Mouse (Mus musculus): Measurements from ENCODE around the gene Mtch2. TPM values are rescaled to one million over a fixed set of nuclear protein-coding genes. Genes with fewer than 3 reads are reported as not detected.
"Not testable (repeated sequence)": the region's sequence is repeated elsewhere in the genome, so short reads cannot be mapped to it uniquely, and the experiment has no call there.

Gene Mtch2
- total and polyA plus RNA-seq, 2 experiments from 2014 or later: 106 to 222 TPM

GRCm38 (mm10) chr2:90822978-90823377, 24.0 kb upstream of the Mtch2 start:
- TF ChIP-seq CTCF (IDR thresholded peaks at IDR 0.05; ENCODE audit: low read depth): no peak
- Histone ChIP-seq H3K9ac (no peak overlapping the region), H3K27ac (ENCODE audit: low read depth, low read length) (no peak overlapping the region), H3K27me3 (ENCODE audit: insufficient read depth, low read length) (no peaks in the 10 kb centered on the region), H3K4me3 (ENCODE audit: low read depth, low read length) (no peak overlapping the region), H3K4me1 (ENCODE audit: insufficient read depth) (no peaks in the 10 kb centered on the region), H3K9me3 (ENCODE audit: low read length) (no peaks in the 10 kb centered on the region), H3K36me3 (ENCODE audit: insufficient read depth) (no peaks in the 10 kb centered on the region), H3K4me2 (ENCODE audit: low read depth) (no peak overlapping the region)
- ATAC-seq: no peak
- 83% methylated on average over 2 of the region's 2 CpGs for WGBS
- DNase-seq: no peak

- TF ChIP-seq CTCF (IDR thresholded peaks at IDR 0.05; ENCODE audit: low read depth): no peak
- Histone ChIP-seq H3K4me3 (ENCODE audit: low read depth, low read length) (no peak overlapping the region), H3K9ac (no peak overlapping the region), H3K36me3 (ENCODE audit: insufficient read depth) (no peaks in the 10 kb centered on the region), H3K4me2 (ENCODE audit: low read depth) (no peak overlapping the region), H3K27me3 (ENCODE audit: insufficient read depth, low read length) (no peaks in the 10 kb centered on the region), H3K9me3 (ENCODE audit: low read length) (no peaks in the 10 kb centered on the region), H3K27ac (ENCODE audit: low read depth, low read length) (no peak overlapping the region), H3K4me1 (ENCODE audit: insufficient read depth) (no peaks in the 10 kb centered on the region)
- peak; percentile 85 for ATAC-seq
- peak; percentile 37 for DNase-seq
- 62% methylated on average over 6 of the region's 6 CpGs for WGBS
Measured at GRCm38 (mm10) chr2:90823781-90824180, 23.2 kb upstream of the Mtch2 start.

- 90% methylated on average over 10 of the region's 10 CpGs for WGBS
- not testable (repeated sequence) for H3K27ac ChIP-seq (ENCODE audit: low read depth, low read length); H3K4me3 ChIP-seq (ENCODE audit: low read depth, low read length); H3K4me2 ChIP-seq (ENCODE audit: low read depth); ATAC-seq; H3K9ac ChIP-seq; H3K36me3 ChIP-seq (ENCODE audit: insufficient read depth); H3K27me3 ChIP-seq (ENCODE audit: insufficient read depth, low read length); H3K9me3 ChIP-seq (ENCODE audit: low read length); H3K4me1 ChIP-seq (ENCODE audit: insufficient read depth); DNase-seq
Measured at GRCm38 (mm10) chr2:90824528-90824927, 22.4 kb upstream of the Mtch2 start.

GRCm38 (mm10) chr2:90825515-90826172, 21.3 kb upstream of the Mtch2 start:
- Histone ChIP-seq H3K4me2 (ENCODE audit: low read depth) (no peak overlapping the region), H3K9me3 (ENCODE audit: low read length) (no peaks in the 10 kb centered on the region), H3K27me3 (ENCODE audit: insufficient read depth, low read length) (no peaks in the 10 kb centered on the region), H3K9ac (no peak overlapping the region), H3K4me1 (ENCODE audit: insufficient read depth) (no peaks in the 10 kb centered on the region), H3K36me3 (ENCODE audit: insufficient read depth) (no peaks in the 10 kb centered on the region), H3K27ac (ENCODE audit: low read depth, low read length) (no peak overlapping the region), H3K4me3 (ENCODE audit: low read depth, low read length) (no peak overlapping the region)
- TF ChIP-seq CTCF (IDR thresholded peaks at IDR 0.05; ENCODE audit: low read depth): no peak
- 81% methylated on average over 11 of the region's 11 CpGs for WGBS
- no peak for ATAC-seq
- DNase-seq: no peak

GRCm38 (mm10) chr2:90828739-90829138, 18.2 kb upstream of the Mtch2 start:
- no peaks in the 10 kb centered on the region for H3K27me3 ChIP-seq (ENCODE audit: insufficient read depth, low read length)
- no peaks in the 10 kb centered on the region for H3K9me3 ChIP-seq (ENCODE audit: low read length)
- DNase-seq (no peak), ATAC-seq (no peak)
- no peak for TF ChIP-seq CTCF (IDR thresholded peaks at IDR 0.05; ENCODE audit: low read depth)
- no peak overlapping the region for H3K4me2 ChIP-seq (ENCODE audit: low read depth)
- no peak overlapping the region for H3K27ac ChIP-seq (ENCODE audit: low read depth, low read length)
- H3K4me1 ChIP-seq (ENCODE audit: insufficient read depth): no peaks in the 10 kb centered on the region
- H3K36me3 ChIP-seq (ENCODE audit: insufficient read depth): no peaks in the 10 kb centered on the region
- 54% methylated on average over 7 of the region's 7 CpGs for WGBS
- H3K9ac ChIP-seq: no peak overlapping the region
- no peak overlapping the region for H3K4me3 ChIP-seq (ENCODE audit: low read depth, low read length)

- ATAC-seq: no peak
- TF ChIP-seq CTCF (IDR thresholded peaks at IDR 0.05; ENCODE audit: low read depth): no peak
- no peak overlapping the region for H3K4me2 ChIP-seq (ENCODE audit: low read depth)
Measured at GRCm38 (mm10) chr2:90833502-90833901, 13.5 kb upstream of the Mtch2 start.

GRCm38 (mm10) chr2:90838621-90839020, 8.3 kb upstream of the Mtch2 start:
- Histone ChIP-seq H3K4me2 (ENCODE audit: low read depth) (no peak overlapping the region), H3K4me3 (ENCODE audit: low read depth, low read length) (no peak overlapping the region), H3K27ac (ENCODE audit: low read depth, low read length) (no peak overlapping the region), H3K36me3 (ENCODE audit: insufficient read depth) (no peaks in the 10 kb centered on the region), H3K27me3 (ENCODE audit: insufficient read depth, low read length) (no peaks in the 10 kb centered on the region), H3K9ac (no peak overlapping the region), H3K4me1 (ENCODE audit: insufficient read depth) (no peaks in the 10 kb centered on the region), H3K9me3 (ENCODE audit: low read length) (no peaks in the 10 kb centered on the region)
- ATAC-seq (no peak), DNase-seq (no peak)
- TF ChIP-seq CTCF (IDR thresholded peaks at IDR 0.05; ENCODE audit: low read depth): no peak
- WGBS: 90% methylated on average over 2 of the region's 2 CpGs

More at GRCm38 (mm10) chr2:90833502-90833901, 13.5 kb upstream of the Mtch2 start:
- Histone ChIP-seq H3K36me3 (ENCODE audit: insufficient read depth) (no peaks in the 10 kb centered on the region), H3K9me3 (ENCODE audit: low read length) (no peaks in the 10 kb centered on the region), H3K4me3 (ENCODE audit: low read depth, low read length) (no peak overlapping the region), H3K9ac (no peak overlapping the region), H3K27me3 (ENCODE audit: insufficient read depth, low read length) (no peaks in the 10 kb centered on the region), H3K4me1 (ENCODE audit: insufficient read depth) (no peaks in the 10 kb centered on the region), H3K27ac (ENCODE audit: low read depth, low read length) (no peak overlapping the region)
- WGBS: 88% methylated on average over 5 of the region's 5 CpGs
- no peak for DNase-seq

Data from forebrain, postnatal 0 days (tissue).